Mouse (Mus musculus) ES-Bruce4 (cell line): Measurements from ENCODE around the gene 4930590J08Rik.

ENCODE experiments used
- CTCF ChIP-seq: IDR thresholded peaks from one replicate; pipeline ENCODE4 v1.8.1; 2011; ENCODE audit warnings: low read depth, low read length
- EP300 ChIP-seq: IDR thresholded peaks from 2 replicates; pipeline ENCODE4 v1.6.1; 2011; ENCODE audit warnings: low read depth, low read length; ENCODE audit not compliant: insufficient read depth
- POLR2A ChIP-seq: IDR thresholded peaks from one replicate; pipeline ENCODE4 v1.8.1; 2011; ENCODE audit warnings: low read length; ENCODE audit not compliant: insufficient read depth

DNA sequence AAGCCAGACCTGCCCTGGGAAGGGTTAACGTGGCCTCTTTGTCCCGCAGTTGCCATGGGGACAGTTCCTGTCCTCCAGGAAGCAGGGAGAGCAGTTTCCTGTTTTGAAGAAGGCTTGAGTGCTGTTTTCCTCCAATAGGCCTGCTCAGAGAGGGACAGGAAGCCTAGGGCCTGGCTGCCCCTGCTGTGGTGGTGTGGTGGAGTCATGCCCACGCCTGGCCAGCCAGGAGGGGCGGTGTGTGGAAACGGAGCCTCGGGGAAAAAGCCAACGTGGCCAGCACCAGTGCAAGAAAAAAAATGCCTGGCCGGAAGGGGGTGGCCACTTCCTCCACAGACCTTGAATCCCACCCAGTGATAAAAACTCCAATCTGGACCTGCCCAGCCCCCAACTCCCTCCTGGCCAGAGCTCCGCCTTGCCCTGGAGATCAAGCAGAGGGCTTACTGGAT, 69.6 kb downstream of the 4930590J08Rik start:
- TF ChIP-seq EP300 = no peak
- no peak for TF ChIP-seq CTCF
- no peak for TF ChIP-seq POLR2A
